Mouse (Mus musculus) regulatory T cell (primary cell): ENCODE measurements around the gene Mast1.
"Not testable (repeated sequence)": the region's sequence is repeated elsewhere in the genome, so short reads cannot be mapped to it uniquely, and the experiment has no call there.

ENCODE experiments used
- in situ Hi-C: fragments of 300-600 bp; cut with MboI, MseI; formaldehyde crosslinking; loops from one replicate; pipeline ENCODE4 v1.15.1; 2025; ENCODE audit warnings: high pct_unique_total_duplicates

Mast1 gene

DNA sequence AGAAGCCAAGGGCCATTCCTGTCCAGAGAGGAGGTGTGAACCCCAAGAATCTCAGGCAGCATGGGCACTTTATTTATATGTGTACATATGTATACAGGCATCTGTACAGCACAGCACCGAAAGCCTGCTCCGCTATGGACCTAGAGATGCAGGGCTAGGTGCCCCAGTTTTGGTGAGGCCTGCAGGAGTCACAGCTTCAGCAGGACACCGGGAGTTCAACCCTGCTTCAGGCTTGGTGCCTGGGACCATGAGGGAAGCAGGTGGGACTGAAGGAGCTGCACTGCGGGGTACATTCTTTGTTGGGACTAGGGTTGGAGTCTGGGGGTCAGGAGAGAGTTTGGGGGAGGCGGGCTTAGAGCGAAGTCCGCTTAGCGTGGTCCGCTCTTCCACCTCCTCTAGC is 25.3 kb downstream of the Mast1 start:
- in situ Hi-C loops, result no loop called here

- in situ Hi-C loops, result no loop called here
Measured at GRCm38 (mm10) chr8:84910551-84910950, 26.6 kb downstream of the Mast1 start.

DNA sequence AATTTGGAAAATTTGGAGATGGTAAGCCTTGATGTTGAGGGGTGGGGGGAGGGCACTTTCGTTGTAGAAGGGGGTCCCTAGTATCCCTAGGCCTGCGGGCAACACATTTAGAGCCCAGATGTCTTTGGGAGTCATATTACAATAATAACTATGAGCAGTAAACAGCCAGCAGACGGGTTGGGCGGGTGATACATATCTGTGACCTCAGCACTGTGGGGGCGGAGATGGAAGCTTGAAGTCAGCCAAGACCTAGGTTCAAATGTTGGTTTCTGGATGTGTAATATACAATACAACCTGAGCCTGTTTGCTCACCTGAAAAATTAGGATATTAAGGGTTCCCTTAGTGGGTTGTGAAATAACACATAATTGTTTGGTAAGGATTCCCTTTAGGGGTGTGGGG is 27.2 kb downstream of the Mast1 start:
- in situ Hi-C loops, result no loop called here

- in situ Hi-C loops, result no loop called here
Measured at GRCm38 (mm10) chr8:84909162-84909767, 27.9 kb downstream of the Mast1 start.

DNA sequence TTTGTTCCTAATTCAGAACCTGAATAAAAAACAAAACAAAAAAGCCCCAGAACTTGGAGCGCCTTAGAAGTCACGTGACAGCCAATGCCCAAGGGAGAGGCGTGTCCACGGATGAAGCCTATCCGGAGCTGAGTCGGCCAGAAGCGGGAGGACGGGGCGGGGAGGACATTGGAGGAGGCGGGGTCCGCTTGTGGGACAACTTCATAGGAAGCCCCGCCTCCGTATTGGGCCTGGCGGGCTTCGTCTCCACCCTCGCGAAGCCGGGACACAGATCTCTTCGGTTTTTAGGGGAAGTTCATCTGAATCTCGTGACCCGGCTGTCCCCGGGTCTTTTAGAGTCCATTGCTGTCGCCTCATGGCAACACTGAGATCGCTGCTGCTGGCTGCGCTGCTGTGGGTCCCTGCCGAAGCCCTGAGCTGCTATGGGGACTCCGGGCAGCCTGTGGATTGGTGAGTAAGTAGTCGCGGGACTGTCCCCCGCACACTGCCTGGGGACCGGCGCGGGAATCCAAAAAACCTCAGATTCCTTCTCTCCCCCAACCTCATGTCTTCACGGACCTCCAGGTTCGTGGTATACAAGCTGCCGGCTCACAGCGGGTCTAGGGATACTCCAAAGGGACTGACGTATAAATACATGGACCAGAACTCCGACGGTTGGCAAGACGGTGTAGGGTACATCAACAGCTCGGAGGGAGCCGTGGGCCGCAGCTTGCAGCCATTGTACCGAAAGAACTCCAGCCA is 28.6 kb downstream of the Mast1 start, which contains the start of gene Dnase2a:
Gene Dnase2a, plus strand, starts transcription at position 140 of the 741 bp plus-strand sequence.
- in situ Hi-C loops, result no loop called here

GRCm38 (mm10) chr8:84907979-84908378 is 29.2 kb downstream of the Mast1 start:
- in situ Hi-C loops, result not testable (repeated sequence)

DNA sequence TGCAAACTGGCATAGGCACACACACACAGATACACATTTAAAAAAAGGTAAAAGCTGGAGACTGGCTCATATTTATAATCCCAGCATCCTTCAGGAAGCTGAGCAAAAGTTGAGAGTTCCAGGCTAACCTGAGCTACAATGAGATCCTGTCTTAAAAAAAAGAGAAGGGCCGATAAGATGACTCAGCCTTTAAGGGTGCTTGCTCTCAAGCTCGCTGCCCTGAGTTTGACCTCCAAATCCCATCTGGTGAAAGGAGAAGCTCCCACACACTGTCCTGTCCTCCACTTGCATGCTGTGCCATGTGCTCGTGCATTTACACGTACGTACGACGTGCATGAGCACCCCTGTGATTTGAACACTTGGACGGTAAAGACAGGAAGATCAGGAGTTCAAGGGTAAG is 29.7 kb downstream of the Mast1 start:
- in situ Hi-C loops, result no loop called here

- in situ Hi-C loops, result no loop called here
Measured at GRCm38 (mm10) chr8:84907037-84907436, 30.1 kb downstream of the Mast1 start.

DNA sequence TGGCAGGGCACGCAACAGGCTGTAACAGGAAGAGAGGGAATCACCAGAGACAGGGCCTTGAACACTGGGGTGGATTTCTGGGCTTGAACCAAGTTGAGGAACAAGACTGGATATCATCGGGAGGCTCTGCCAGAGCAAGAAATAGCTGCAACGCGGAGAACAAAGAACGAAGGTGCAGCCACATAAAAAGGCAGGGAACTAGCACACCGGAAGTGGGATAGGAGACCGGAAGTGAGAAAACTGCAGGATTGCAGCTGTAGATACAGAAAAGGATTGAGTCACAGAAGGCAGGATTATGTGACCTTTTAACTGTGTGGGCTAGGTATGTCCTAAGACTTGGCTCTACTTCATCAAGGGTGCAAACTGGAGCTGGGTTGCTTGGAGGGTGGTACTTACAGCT is 32.8 kb downstream of the Mast1 start:
- in situ Hi-C loops, result loop anchor here (5.0 kb wide), 1 partner anchor 57 kb away; the partner anchor contains the start of gene Calr

DNA sequence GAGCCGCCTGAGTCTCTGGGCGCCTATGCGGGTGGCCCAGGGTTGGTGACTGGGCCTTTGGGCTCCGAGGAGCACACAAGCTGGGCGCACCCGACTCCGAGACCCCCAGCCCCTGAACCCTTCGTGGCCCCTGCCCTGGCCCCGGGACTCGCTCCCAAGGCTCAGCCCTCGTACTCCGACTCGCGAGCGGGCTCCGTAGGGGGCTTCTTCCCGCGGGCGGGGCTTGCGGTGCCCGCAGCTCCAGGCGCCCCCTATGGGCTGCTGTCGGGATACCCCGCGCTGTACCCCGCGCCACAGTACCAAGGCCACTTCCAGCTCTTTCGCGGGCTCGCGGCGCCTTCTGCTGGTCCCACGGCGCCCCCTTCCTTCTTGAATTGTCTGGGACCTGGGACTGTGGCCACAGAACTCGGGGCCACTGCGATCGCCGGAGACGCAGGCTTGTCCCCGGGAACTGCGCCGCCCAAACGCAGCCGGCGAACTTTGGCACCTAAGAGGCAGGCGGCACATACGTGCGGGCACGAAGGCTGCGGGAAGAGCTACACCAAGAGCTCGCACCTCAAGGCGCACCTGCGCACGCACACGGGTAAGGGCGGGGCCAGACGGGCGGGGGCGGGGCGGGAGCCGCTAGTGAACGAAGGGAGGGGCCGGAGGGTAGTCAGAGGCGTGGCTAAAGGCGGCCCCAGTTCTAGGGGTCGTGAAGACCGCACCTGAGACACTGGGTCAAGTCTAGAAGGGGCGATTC is 34.1 kb downstream of the Mast1 start:
- in situ Hi-C loops, result loop anchor here (5.0 kb wide), 1 partner anchor 56 kb away; the partner anchor contains the start of gene Calr

DNA sequence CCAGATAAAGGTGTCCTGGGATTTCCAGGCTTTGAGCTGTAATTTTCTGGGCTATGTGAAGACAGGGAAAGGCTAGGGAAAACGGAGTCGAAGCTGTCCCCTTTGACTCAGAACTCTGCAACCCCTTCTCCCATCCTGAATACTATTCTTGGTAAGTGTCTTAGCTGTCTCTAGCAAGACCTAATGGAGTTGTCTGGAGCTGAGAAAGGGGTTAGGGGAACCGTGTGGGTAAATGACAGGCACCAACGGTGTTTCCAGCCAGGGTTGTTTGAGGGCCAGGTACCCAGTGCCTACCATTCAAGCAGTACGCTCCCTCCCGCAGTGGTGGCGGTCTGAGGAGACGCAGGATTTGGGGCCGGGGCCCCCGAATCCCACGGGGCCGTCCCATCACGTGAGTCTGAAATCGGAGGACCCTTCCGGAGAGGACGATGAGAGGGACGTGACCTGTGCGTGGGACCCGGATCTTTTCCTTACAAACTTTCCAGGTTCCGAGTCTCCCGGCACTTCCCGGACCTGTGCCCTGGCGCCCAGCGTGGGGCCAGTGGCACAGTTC is 34.7 kb downstream of the Mast1 start:
- in situ Hi-C loops, result loop anchor here (5.0 kb wide), 1 partner anchor 55 kb away; the partner anchor contains the start of gene Calr

DNA sequence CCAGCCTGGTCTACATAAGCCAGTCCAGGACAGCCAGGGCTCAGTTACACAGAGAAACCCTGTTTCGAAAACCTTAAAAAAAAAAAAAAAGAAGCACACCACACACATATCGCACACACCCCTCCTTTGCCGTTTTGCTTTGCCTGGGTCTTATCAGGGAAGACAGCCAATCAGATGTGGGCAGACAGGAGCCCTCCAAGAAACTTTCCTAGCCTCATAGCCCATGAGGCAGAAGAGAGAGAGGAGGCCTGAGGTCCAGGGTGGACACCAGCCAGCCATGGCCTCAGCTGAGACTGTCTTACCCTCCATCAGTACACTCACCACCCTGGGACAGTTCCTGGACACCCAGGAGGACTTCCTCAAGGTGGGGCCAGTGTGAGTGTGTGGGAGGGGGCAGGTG is 35.4 kb downstream of the Mast1 start, which contains the start of gene Klf1:
Gene Klf1, plus strand, starts transcription at position 177 of the 400 bp plus-strand sequence.
- in situ Hi-C loops, result loop anchor here (5.0 kb wide), 1 partner anchor 54 kb away; the partner anchor contains the start of gene Calr

- in situ Hi-C loops, result loop anchor here (5.0 kb wide), 1 partner anchor 54 kb away; the partner anchor contains the start of gene Calr
Measured at GRCm38 (mm10) chr8:84901071-84901470, 36.1 kb downstream of the Mast1 start.

- in situ Hi-C loops, result no loop called here
Measured at GRCm38 (mm10) chr8:84895963-84896362, 41.2 kb downstream of the Mast1 start.

GRCm38 (mm10) chr8:84893709-84894134 is 43.4 kb downstream of the Mast1 start, which contains the start of gene Gcdh:
TSS of gene Gcdh (minus strand) at chr8:84893921.
- in situ Hi-C loops, result no loop called here

- in situ Hi-C loops, result no loop called here
Measured at GRCm38 (mm10) chr8:84892993-84893708, 44.0 kb downstream of the Mast1 start.

DNA sequence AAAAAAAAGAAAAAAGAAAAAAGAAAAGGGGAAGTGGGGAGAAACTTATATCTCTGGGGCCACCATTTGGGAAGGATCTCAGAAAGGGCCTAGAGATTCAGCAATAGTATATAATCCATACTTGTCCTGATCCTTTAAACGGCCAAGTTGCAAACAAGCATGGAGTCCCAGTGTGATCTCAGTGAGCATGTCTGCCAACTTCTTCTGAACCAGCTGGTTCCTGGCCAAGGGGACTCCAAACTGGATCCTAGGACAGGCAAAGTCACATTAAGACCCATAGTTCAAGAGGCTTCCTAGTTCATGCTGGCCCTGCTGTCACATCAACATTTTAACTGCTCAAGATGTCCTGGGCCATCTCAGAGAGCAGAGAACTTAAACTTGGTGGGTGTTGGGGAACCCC is 48.0 kb downstream of the Mast1 start:
- in situ Hi-C loops, result no loop called here

DNA sequence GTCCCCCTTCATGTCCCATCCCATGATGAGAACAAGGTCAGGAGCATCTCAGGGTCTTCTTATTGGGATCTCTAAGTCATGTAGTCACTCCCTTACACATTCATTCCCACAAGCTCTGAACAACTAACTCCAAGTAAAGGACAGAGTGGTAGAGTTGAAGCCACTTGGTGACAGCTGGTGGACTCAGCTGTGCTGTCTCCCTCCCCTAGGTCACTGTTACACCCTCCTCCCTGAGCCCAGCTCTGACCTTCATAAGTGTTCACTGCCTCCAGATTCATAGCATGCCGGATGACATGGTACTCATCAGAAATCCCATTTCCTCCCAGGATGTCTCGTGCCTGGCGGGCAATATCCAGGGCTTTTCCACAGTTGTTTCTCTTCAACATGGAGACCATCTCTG is 48.9 kb downstream of the Mast1 start:
- in situ Hi-C loops, result no loop called here

GRCm38 (mm10) chr8:84884728-84885127 is 52.4 kb downstream of the Mast1 start:
- in situ Hi-C loops, result no loop called here

DNA sequence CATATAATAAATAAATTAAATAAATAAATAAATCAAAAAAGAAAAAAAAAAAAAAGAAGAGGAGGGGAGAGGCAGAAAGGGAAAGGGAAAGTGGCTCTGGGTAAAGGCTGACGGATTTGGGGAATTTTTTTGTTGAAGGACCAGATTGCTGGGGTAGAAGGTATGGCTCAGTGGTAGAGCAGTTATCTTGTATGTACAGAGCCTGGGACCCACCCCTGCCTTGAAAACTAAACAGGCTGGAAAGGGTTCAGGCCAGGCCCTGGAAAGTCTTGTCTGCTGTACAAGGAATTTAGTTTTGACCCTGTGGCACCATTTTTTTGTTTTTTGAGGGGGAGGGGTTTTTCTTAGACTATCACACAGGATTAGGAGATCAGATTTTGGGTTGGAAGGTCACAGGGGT is 58.2 kb downstream of the Mast1 start:
- in situ Hi-C loops, result no loop called here
